ENCODE assay signal across 20 mouse cellular contexts in genomic region chr11:35968291-35968690, GRCm38 (mm10). TPM values are rescaled to one million over a fixed set of nuclear protein-coding genes. Genes with fewer than 3 reads are reported as not detected.
"Had no signal": no experiment of that assay in that cellular context is flagged by ENCODE, and none has a peak within 500 bp of the region (broad histone marks: within the 10 kb centered on the region; RNA-seq: fewer than 3 reads in every experiment).

No protein-coding gene starts in this region.

- ATAC-seq: midbrain, embryonic 16.5 days had no signal

- H3K9me3 ChIP-seq: midbrain, embryonic 10.5 days; midbrain, embryonic 12.5 days; neural tube, embryonic 13.5 days; neural tube, embryonic 15.5 days had no signal

- H3K4me2 ChIP-seq: lung, embryonic 14.5 days; midbrain, embryonic 12.5 days; neural tube, embryonic 13.5 days; neural tube, embryonic 15.5 days had no signal

- H3K9ac ChIP-seq: lung, embryonic 14.5 days; midbrain, embryonic 12.5 days; neural tube, embryonic 13.5 days; neural tube, embryonic 15.5 days had no signal

- H3K27ac ChIP-seq: midbrain, embryonic 10.5 days; midbrain, embryonic 12.5 days; neural tube, embryonic 13.5 days; neural tube, embryonic 15.5 days had no signal

- H3K4me3 ChIP-seq: midbrain, embryonic 10.5 days; midbrain, embryonic 12.5 days; myocyte; neural tube, embryonic 13.5 days; neural tube, embryonic 15.5 days had no signal

- H3K36me3 ChIP-seq: midbrain, embryonic 12.5 days; neural tube, embryonic 13.5 days; neural tube, embryonic 15.5 days had no signal

- H3K27me3 ChIP-seq: midbrain, embryonic 12.5 days; neural tube, embryonic 13.5 days; neural tube, embryonic 15.5 days had no signal

- DNase-seq: lung, embryonic 14.5 days; lung, postnatal 10 days; lung, postnatal 4 days; midbrain, embryonic 14.5 days; retina, postnatal 1 day; right cerebral cortex, adult 18-20 months; right cerebral cortex, postnatal 25 days; right cerebral cortex, postnatal 4 days; spleen, adult 18-20 months; thymus, adult 18-20 months; thymus, postnatal 14 days; thymus, postnatal 36 days had no signal

RNA-seq across cellular contexts. Expression of gene Wwc1, which starts 12.0 kb away (rescaled TPM):
- total RNA-seq: megakaryocyte, adult 5-6 weeks; megakaryocyte-erythroid progenitor cell, adult 5-6 weeks had no signal
